Mouse (Mus musculus): ENCODE data around the gene Rnf227. TPM values are rescaled to one million over a fixed set of nuclear protein-coding genes. Genes with fewer than 3 reads are reported as not detected.

Rnf227 gene
- polyA plus RNA-seq, 2 experiments = 0.66 to 0.74 TPM

DNA sequence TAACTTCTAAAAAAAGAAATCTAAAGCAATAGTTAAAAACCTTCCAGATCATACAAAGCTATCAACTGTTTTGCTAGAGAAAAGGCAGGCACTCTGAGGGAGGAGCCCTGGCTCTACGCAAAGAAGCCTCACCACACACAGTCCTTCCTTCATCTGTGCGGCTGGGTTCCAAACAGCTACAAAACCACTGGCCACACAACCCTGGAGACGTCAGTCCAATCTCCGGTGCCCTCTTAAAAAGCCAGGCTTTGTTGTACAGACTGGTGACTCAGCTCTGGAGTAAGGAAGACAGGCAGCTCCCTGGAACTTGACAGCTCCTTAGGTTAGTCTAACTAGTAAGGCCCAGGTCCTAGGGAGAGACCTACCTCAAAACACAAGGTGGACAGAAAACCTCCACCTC lies 35.4 kb downstream of the Rnf227 start:
- H3K4me3 ChIP-seq (ENCODE audit: insufficient read depth in 1 of 2, low read depth in 2 of 2, low read length in 2 of 2) = no peak overlapping the region
- no peak for TF ChIP-seq CTCF (IDR thresholded peaks at IDR 0.05; ENCODE audit: low read depth)
- TF ChIP-seq EP300 (IDR thresholded peaks at IDR 0.05; ENCODE audit: low read depth) = no peak
- peaks cover 37 to 46% of the 10 kb centered on the region in 2 experiments for H3K4me1 ChIP-seq (replicated peaks; ENCODE audit: control insufficient read depth in 2 of 2, insufficient read depth in 2 of 2, low read length in 1 of 2)
- no peaks in the 10 kb centered on the region for H3K9me3 ChIP-seq (ENCODE audit: control insufficient read depth, low read length)
- H3K27me3 ChIP-seq (ENCODE audit: control insufficient read depth, insufficient read depth, low read length) = no peaks in the 10 kb centered on the region; the same call in 1 of the 2 replicates
- 64% methylated on average over 4 of the region's 4 CpGs for WGBS (ENCODE audit: insufficient replicate concordance)
- H3K4me2 ChIP-seq (ENCODE audit: low read depth) = no peak overlapping the region
- H3K36me3 ChIP-seq (replicated peaks; ENCODE audit: control insufficient read depth, insufficient read depth, low read depth) = no peaks in the 10 kb centered on the region
- ATAC-seq (ENCODE audit: insufficient read depth) = no peak
- no peak overlapping the region for H3K9ac ChIP-seq (replicated peaks)
- no peak overlapping the region for H3K27ac ChIP-seq
- no peak for DNase-seq (ENCODE audit: low read depth in 3 of 3, low spot score in 3 of 3)

DNA sequence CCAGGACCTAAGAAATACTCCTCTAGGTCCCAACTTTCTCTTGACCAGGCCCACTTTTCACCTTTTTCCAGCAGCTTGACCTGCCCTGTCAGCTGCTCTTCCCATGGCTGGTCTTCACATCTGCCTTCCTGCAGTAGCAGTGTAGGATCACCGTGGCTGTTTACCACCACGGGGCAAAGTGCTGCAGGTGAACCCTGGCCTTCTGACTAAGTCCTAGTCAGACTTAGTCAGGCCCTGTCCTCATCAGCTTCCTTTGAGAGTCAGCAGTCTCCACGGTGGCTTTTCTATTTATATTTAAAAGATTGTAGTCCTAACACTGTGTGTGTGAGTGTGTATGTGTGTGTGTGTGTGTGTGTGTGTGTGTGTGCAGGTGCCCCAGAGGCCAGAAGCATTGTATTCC lies 37.5 kb downstream of the Rnf227 start:
- H3K4me3 ChIP-seq (ENCODE audit: insufficient read depth in 1 of 2, low read depth in 2 of 2, low read length in 2 of 2) = no peak overlapping the region
- no peak overlapping the region for H3K9ac ChIP-seq (replicated peaks)
- no peaks in the 10 kb centered on the region for H3K27me3 ChIP-seq (ENCODE audit: control insufficient read depth, insufficient read depth, low read length)
- H3K9me3 ChIP-seq (ENCODE audit: control insufficient read depth, low read length) = no peaks in the 10 kb centered on the region
- DNase-seq (ENCODE audit: low read depth in 3 of 3, low spot score in 3 of 3) (no peak), ATAC-seq (ENCODE audit: insufficient read depth) (no peak)
- peaks cover 17 to 25% of the 10 kb centered on the region in 2 experiments for H3K4me1 ChIP-seq (replicated peaks; ENCODE audit: control insufficient read depth in 2 of 2, insufficient read depth in 2 of 2, low read length in 1 of 2)
- H3K27ac ChIP-seq = no peak overlapping the region; the same call in 1 of the 2 replicates
- 56% methylated on average over 3 of the region's 3 CpGs for WGBS (ENCODE audit: insufficient replicate concordance)
- TF ChIP-seq EP300 (IDR thresholded peaks at IDR 0.05; ENCODE audit: low read depth) = no peak
- TF ChIP-seq CTCF (IDR thresholded peaks at IDR 0.05; ENCODE audit: low read depth) = no peak
- no peak overlapping the region for H3K4me2 ChIP-seq (ENCODE audit: low read depth)
- no peaks in the 10 kb centered on the region for H3K36me3 ChIP-seq (replicated peaks; ENCODE audit: control insufficient read depth, insufficient read depth, low read depth)

DNA sequence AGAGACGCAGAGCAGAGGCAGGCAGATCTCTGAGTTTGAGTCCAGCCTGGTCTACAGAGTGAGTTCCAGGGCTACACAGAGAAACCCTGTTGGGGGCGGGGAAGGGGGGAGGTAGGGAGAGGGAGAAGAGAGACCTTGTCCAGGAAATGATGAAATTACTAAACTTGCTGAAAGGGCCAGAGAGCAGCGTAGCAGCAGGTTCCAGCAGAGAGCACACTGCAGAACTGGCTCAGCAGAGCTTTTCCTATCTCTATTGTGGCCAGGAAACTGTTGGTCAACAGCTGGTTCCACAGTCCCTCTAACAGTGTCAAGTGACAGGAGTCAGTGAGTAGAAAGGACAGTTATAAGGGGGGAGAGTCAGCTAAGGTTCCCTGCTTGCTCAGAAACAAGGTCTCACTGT lies 39.3 kb downstream of the Rnf227 start:
- H3K27ac ChIP-seq = no peak overlapping the region; the same call in 1 of the 2 replicates
- H3K27me3 ChIP-seq (ENCODE audit: control insufficient read depth, insufficient read depth, low read length) = no peaks in the 10 kb centered on the region
- H3K9me3 ChIP-seq (ENCODE audit: control insufficient read depth, low read length) = no peaks in the 10 kb centered on the region
- DNase-seq (ENCODE audit: low read depth in 3 of 3, low spot score in 3 of 3) = no peak
- H3K4me2 ChIP-seq (ENCODE audit: low read depth) = no peak overlapping the region
- TF ChIP-seq CTCF (IDR thresholded peaks at IDR 0.05; ENCODE audit: low read depth) (no peak), EP300 (IDR thresholded peaks at IDR 0.05; ENCODE audit: low read depth) (no peak)
- peaks cover 0 to 9% of the 10 kb centered on the region in 2 experiments; a peak in 2 of 4 replicates for H3K4me1 ChIP-seq (replicated peaks; ENCODE audit: control insufficient read depth in 2 of 2, insufficient read depth in 2 of 2, low read length in 1 of 2)
- no peak for ATAC-seq (ENCODE audit: insufficient read depth)
- no peaks in the 10 kb centered on the region for H3K36me3 ChIP-seq (replicated peaks; ENCODE audit: control insufficient read depth, insufficient read depth, low read depth)
- WGBS (ENCODE audit: insufficient replicate concordance) = 38% methylated on average over 3 of the region's 3 CpGs
- H3K4me3 ChIP-seq (ENCODE audit: insufficient read depth in 1 of 2, low read depth in 2 of 2, low read length in 2 of 2) = no peak overlapping the region
- H3K9ac ChIP-seq (replicated peaks) = no peak overlapping the region

DNA sequence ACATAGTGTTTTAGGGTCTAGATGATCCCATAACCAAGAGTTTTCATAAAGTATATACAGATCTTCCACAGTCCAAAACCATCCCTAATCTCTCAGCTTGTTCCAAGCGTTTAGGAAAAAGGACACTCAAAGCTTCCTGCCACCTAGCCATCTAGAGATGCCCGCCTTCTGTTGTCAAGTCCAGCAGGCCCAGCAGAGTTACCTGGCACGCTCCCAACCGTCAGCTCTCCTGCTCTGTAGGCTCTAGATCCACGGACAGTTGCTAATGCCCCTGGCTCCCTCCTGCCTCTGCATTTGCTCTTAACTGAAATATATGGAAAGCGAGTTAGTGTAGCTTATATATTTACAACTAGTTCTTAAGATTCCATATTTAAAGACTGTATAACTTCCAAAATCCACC lies 41.1 kb downstream of the Rnf227 start:
- Histone ChIP-seq H3K4me3 (ENCODE audit: insufficient read depth in 1 of 2, low read depth in 2 of 2, low read length in 2 of 2) (no peak overlapping the region), H3K9ac (replicated peaks) (no peak overlapping the region), H3K27ac (no peak overlapping the region), H3K9me3 (ENCODE audit: control insufficient read depth, low read length) (no peaks in the 10 kb centered on the region), H3K27me3 (ENCODE audit: control insufficient read depth, insufficient read depth, low read length) (no peaks in the 10 kb centered on the region), H3K4me1 (replicated peaks; ENCODE audit: control insufficient read depth in 2 of 2, insufficient read depth in 2 of 2, low read length in 1 of 2) (peaks cover 0 to 9% of the 10 kb centered on the region in 2 experiments; a peak in 2 of 4 replicates), H3K4me2 (ENCODE audit: low read depth) (no peak overlapping the region), H3K36me3 (replicated peaks; ENCODE audit: control insufficient read depth, insufficient read depth, low read depth) (no peaks in the 10 kb centered on the region)
- TF ChIP-seq EP300 (IDR thresholded peaks at IDR 0.05; ENCODE audit: low read depth) (no peak), CTCF (IDR thresholded peaks at IDR 0.05; ENCODE audit: low read depth) (no peak)
- ATAC-seq (ENCODE audit: insufficient read depth) = no peak
- 73% methylated on average over 6 of the region's 6 CpGs for WGBS (ENCODE audit: insufficient replicate concordance)
- no peak for DNase-seq (ENCODE audit: low read depth in 3 of 3, low spot score in 3 of 3)

DNA sequence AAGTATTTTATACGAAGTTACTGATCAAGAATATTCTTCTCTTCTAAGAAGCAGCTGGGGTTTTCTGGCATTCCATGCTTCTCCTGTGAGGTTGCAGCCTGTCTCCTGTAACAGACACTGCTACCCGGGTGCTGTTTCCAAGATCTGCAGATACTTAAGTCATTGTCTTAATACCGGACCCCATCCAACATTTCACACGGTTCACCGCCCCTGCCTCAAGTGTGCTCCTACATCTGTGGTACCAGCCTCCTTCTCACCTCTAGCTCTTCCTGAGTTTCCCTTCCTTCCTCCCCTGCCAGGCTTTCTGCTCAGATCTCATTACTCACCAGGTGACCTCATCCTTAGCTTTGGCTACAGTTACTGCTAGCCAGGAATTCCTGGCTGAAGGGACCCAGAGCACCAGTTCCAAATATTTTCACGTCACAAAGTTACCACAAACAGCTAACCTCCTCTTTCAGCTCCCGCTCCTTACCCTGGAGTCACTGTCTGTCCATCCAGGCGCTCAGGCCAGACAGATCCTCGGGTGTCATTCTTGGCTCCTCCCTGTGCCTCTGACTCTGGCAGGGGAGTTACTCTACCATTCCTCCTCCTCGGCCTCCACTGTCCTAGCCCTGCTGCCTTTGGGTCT lies 42.3 kb downstream of the Rnf227 start:
- WGBS (ENCODE audit: insufficient replicate concordance) = 68% methylated on average over 10 of the region's 10 CpGs
- H3K4me3 ChIP-seq (ENCODE audit: insufficient read depth in 1 of 2, low read depth in 2 of 2, low read length in 2 of 2) = no peak overlapping the region
- DNase-seq (ENCODE audit: low read depth in 3 of 3, low spot score in 3 of 3) = no peak
- H3K9me3 ChIP-seq (ENCODE audit: control insufficient read depth, low read length) = no peaks in the 10 kb centered on the region
- H3K9ac ChIP-seq (replicated peaks) = no peak overlapping the region
- H3K4me2 ChIP-seq (ENCODE audit: low read depth) = no peak overlapping the region
- no peaks in the 10 kb centered on the region for H3K36me3 ChIP-seq (replicated peaks; ENCODE audit: control insufficient read depth, insufficient read depth, low read depth)
- no peaks in the 10 kb centered on the region for H3K27me3 ChIP-seq (ENCODE audit: control insufficient read depth, insufficient read depth, low read length)
- H3K4me1 ChIP-seq (replicated peaks; ENCODE audit: control insufficient read depth in 2 of 2, insufficient read depth in 2 of 2, low read length in 1 of 2) = peaks cover 0 to 9% of the 10 kb centered on the region in 2 experiments; a peak in 2 of 4 replicates
- no peak overlapping the region for H3K27ac ChIP-seq
- no peak for TF ChIP-seq EP300 (IDR thresholded peaks at IDR 0.05; ENCODE audit: low read depth)
- TF ChIP-seq CTCF (IDR thresholded peaks at IDR 0.05; ENCODE audit: low read depth) = no peak
- no peak for ATAC-seq (ENCODE audit: insufficient read depth)

Measured in liver, embryonic 14.5 days (tissue).